Mouse (Mus musculus) embryonic facial prominence, embryonic 15.5 days (tissue): Measurements from ENCODE around the gene Mydgf. TPM values are rescaled to one million over a fixed set of nuclear protein-coding genes. Genes with fewer than 3 reads are reported as not detected.
A peak's percentile ranks its signal among the peaks of the same experiment; 100 is the strongest.

ENCODE experiments used
- ATAC-seq: fragments of 200-750 bp; cut with Nextera tagmentation; 2 replicates; pipeline ENCODE4 v1.8.0; 2017; ENCODE audit warnings: low read depth, moderate TSS enrichment; ENCODE audit not compliant: insufficient number of reproducible peaks, low FRiP score, low TSS enrichment
- H3K27ac ChIP-seq: fragments of 300-500 bp; sonication (generic); replicated peaks from 2 replicates; pipeline ENCODE4 v1.5.1; 2015; ENCODE audit warnings: mild to moderate bottlenecking, inconsistent platforms
- H3K27me3 ChIP-seq: fragments of 300-500 bp; sonication (generic); 2 replicates; pipeline ENCODE4 v1.6.1; 2015; ENCODE audit warnings: inconsistent platforms
- H3K36me3 ChIP-seq: fragments of 300-500 bp; sonication (generic); 2 replicates; pipeline ENCODE4 v1.6.1; 2015; ENCODE audit warnings: mild to moderate bottlenecking, inconsistent platforms
- H3K4me1 ChIP-seq: fragments of 300-500 bp; sonication (generic); 2 replicates; pipeline ENCODE4 v1.6.1; 2015; ENCODE audit warnings: inconsistent platforms
- H3K4me2 ChIP-seq: fragments of 300-500 bp; sonication (generic); replicated peaks from 2 replicates; pipeline ENCODE4 v1.6.1; 2015; ENCODE audit warnings: mild to moderate bottlenecking, inconsistent platforms
- H3K4me3 ChIP-seq: fragments of 300-500 bp; sonication (generic); replicated peaks from 2 replicates; pipeline ENCODE4 v1.5.1; 2015; ENCODE audit warnings: mild to moderate bottlenecking, inconsistent platforms
- H3K9ac ChIP-seq: fragments of 300-500 bp; sonication (generic); 2 replicates; pipeline ENCODE4 v1.6.1; 2015; ENCODE audit warnings: inconsistent platforms
- H3K9me3 ChIP-seq: fragments of 300-500 bp; sonication (generic); replicated peaks from 2 replicates; pipeline ENCODE4 v1.6.1; 2016; ENCODE audit warnings: inconsistent platforms
- WGBS: fragments of 180-500 bp; shearing (Covaris S2); methylation state at CpG from one replicate; pipeline ENCODE4 v1.1.7; 2015; 5-methylcytosine and 5-hydroxymethylcytosine counted together
- polyA plus RNA-seq: library from polyadenylated mRNA; unstranded; fragments of >200 nt; fragmentation: Nextera tagmentation; extraction: Ambion mirVana; gene quantifications from 2 replicates; pipeline ENCODE4 v1.2.1, GENCODE M21; 2015

The Mydgf gene
- 102 and 108 TPM in 2 replicates for polyA plus RNA-seq

GRCm38 (mm10) chr17:56183658-56184103 is at the start of gene Mydgf:
TSS of gene Mydgf (minus strand) at chr17:56183920.
- under 1% methylated on average over 47 of the region's 47 CpGs for whole genome bisulfite sequencing
- peaks cover 57% of the 10 kb centered on the region for H3K36me3 ChIP-seq

GRCm38 (mm10) chr17:56233389-56233788 is 49.7 kb upstream of the Mydgf start:
- Histone ChIP-seq H3K27ac (no peak overlapping the region), H3K9ac (no peak overlapping the region), H3K4me1 (no peaks in the 10 kb centered on the region), H3K4me3 (no peak overlapping the region), H3K4me2 (no peak overlapping the region), H3K36me3 (no peaks in the 10 kb centered on the region), H3K9me3 (no peaks in the 10 kb centered on the region), H3K27me3 (no peaks in the 10 kb centered on the region)
- WGBS = 38% methylated on average over 8 of the region's 8 CpGs
- no peak for ATAC-seq

More at GRCm38 (mm10) chr17:56183658-56184103, at the start of gene Mydgf:
- peak within 1 kb of the TSS; percentile 89 for H3K4me2 ChIP-seq
- H3K4me1 ChIP-seq = peaks cover 22% of the 10 kb centered on the region
- peak; percentile 90 for ATAC-seq
- peak within 1 kb of the TSS; percentile 82 for H3K9ac ChIP-seq
- H3K9me3 ChIP-seq = no peaks in the 10 kb centered on the region
- H3K27ac ChIP-seq = peak within 1 kb of the TSS; percentile 69
- peak within 1 kb of the TSS; percentile 94 for H3K4me3 ChIP-seq
- H3K27me3 ChIP-seq = no peaks in the 10 kb centered on the region

GRCm38 (mm10) chr17:56229943-56230342 is 46.2 kb upstream of the Mydgf start:
- 59% methylated on average over 10 of the region's 10 CpGs for WGBS

GRCm38 (mm10) chr17:56226566-56226965 is 42.8 kb upstream of the Mydgf start:
- Histone ChIP-seq H3K27me3 (no peaks in the 10 kb centered on the region), H3K4me2 (no peak overlapping the region), H3K9ac (no peak overlapping the region), H3K4me3 (no peak overlapping the region), H3K4me1 (no peaks in the 10 kb centered on the region), H3K9me3 (no peaks in the 10 kb centered on the region), H3K36me3 (no peaks in the 10 kb centered on the region), H3K27ac (no peak overlapping the region)
- ATAC-seq = no peak
- 68% methylated on average over 3 of the region's 3 CpGs for WGBS

More at GRCm38 (mm10) chr17:56229943-56230342, 46.2 kb upstream of the Mydgf start:
- Histone ChIP-seq H3K4me2 (no peak overlapping the region), H3K27ac (no peak overlapping the region), H3K4me1 (no peaks in the 10 kb centered on the region), H3K9me3 (no peaks in the 10 kb centered on the region), H3K36me3 (no peaks in the 10 kb centered on the region), H3K27me3 (no peaks in the 10 kb centered on the region), H3K9ac (no peak overlapping the region), H3K4me3 (no peak overlapping the region)
- ATAC-seq = no peak

- 60% methylated on average over 1 of the region's 1 CpGs for WGBS
- no peaks in the 10 kb centered on the region for H3K9me3 ChIP-seq
- no peaks in the 10 kb centered on the region for H3K4me1 ChIP-seq
- no peak overlapping the region for H3K9ac ChIP-seq
- no peaks in the 10 kb centered on the region for H3K27me3 ChIP-seq
- no peak overlapping the region for H3K27ac ChIP-seq
- no peak overlapping the region for H3K4me3 ChIP-seq
- H3K36me3 ChIP-seq = no peaks in the 10 kb centered on the region
- ATAC-seq = no peak
- H3K4me2 ChIP-seq = no peak overlapping the region
Measured at GRCm38 (mm10) chr17:56224916-56225315, 41.2 kb upstream of the Mydgf start.

GRCm38 (mm10) chr17:56219805-56220204 is 36.1 kb upstream of the Mydgf start:
- Histone ChIP-seq H3K4me3 (0 out of 2 replicates have a peak overlapping the region, but pooled peaks have one; percentile 80), H3K9me3 (no peaks in the 10 kb centered on the region), H3K27me3 (no peaks in the 10 kb centered on the region), H3K27ac (no peak overlapping the region), H3K4me2 (0 out of 2 replicates have a peak overlapping the region, but pooled peaks have one; percentile 82), H3K36me3 (0 out of 2 replicates have a peak, but pooled peaks cover 3% of the 10 kb centered on the region), H3K9ac (no peak overlapping the region), H3K4me1 (peaks cover 24% of the 10 kb centered on the region)
- ATAC-seq = no peak
- 51% methylated on average over 3 of the region's 3 CpGs for WGBS

- Histone ChIP-seq H3K36me3 (0 out of 2 replicates have a peak, but pooled peaks cover 3% of the 10 kb centered on the region), H3K9ac (peak overlapping the region; percentile 69), H3K4me1 (peaks cover 24% of the 10 kb centered on the region), H3K27me3 (no peaks in the 10 kb centered on the region), H3K9me3 (no peaks in the 10 kb centered on the region), H3K4me3 (peak overlapping the region; percentile 80), H3K27ac (peak overlapping the region; percentile 89), H3K4me2 (peak overlapping the region; percentile 82)
- peak; percentile 6; the same call in 1 of the 2 replicates for ATAC-seq
- 45% methylated on average over 12 of the region's 12 CpGs for WGBS
Measured at GRCm38 (mm10) chr17:56219251-56219650, 35.5 kb upstream of the Mydgf start.

- Histone ChIP-seq H3K27me3 (no peaks in the 10 kb centered on the region), H3K4me3 (peak within 1 kb of the TSS; percentile 80), H3K27ac (peak within 1 kb of the TSS; percentile 89), H3K9me3 (no peaks in the 10 kb centered on the region), H3K4me2 (peak within 1 kb of the TSS; percentile 82), H3K36me3 (0 out of 2 replicates have a peak, but pooled peaks cover 3% of the 10 kb centered on the region), H3K9ac (peak within 1 kb of the TSS; percentile 69), H3K4me1 (peaks cover 24% of the 10 kb centered on the region)
- WGBS = under 1% methylated on average over 77 of the region's 78 CpGs
- ATAC-seq = peak; percentile 96
Measured at GRCm38 (mm10) chr17:56218377-56219191, 34.9 kb upstream of the Mydgf start, which contains the start of gene Dpp9. TSS of gene Dpp9 (minus strand) at chr17:56218905.

- Histone ChIP-seq H3K36me3 (0 out of 2 replicates have a peak, but pooled peaks cover 3% of the 10 kb centered on the region), H3K9ac (peak overlapping the region; percentile 69), H3K27me3 (no peaks in the 10 kb centered on the region), H3K4me3 (peak overlapping the region; percentile 80), H3K9me3 (no peaks in the 10 kb centered on the region), H3K4me2 (peak overlapping the region; percentile 82), H3K27ac (no peak overlapping the region), H3K4me1 (peaks cover 24% of the 10 kb centered on the region)
- no peak for ATAC-seq
- 53% methylated on average over 13 of the region's 13 CpGs for WGBS
Measured at GRCm38 (mm10) chr17:56217670-56218069, 34.0 kb upstream of the Mydgf start.

GRCm38 (mm10) chr17:56214229-56214628 is 30.5 kb upstream of the Mydgf start:
- H3K4me1 ChIP-seq = peaks cover 24% of the 10 kb centered on the region
- no peak for ATAC-seq
- H3K27me3 ChIP-seq = no peaks in the 10 kb centered on the region
- H3K4me3 ChIP-seq = no peak overlapping the region
- WGBS = 76% methylated on average over 1 of the region's 1 CpGs
- H3K36me3 ChIP-seq = peaks cover 27% of the 10 kb centered on the region
- H3K9me3 ChIP-seq = no peaks in the 10 kb centered on the region
- H3K4me2 ChIP-seq = no peak overlapping the region
- no peak overlapping the region for H3K27ac ChIP-seq
- no peak overlapping the region for H3K9ac ChIP-seq

- Histone ChIP-seq H3K4me2 (no peak overlapping the region), H3K9me3 (no peaks in the 10 kb centered on the region), H3K9ac (no peak overlapping the region), H3K4me1 (peaks cover 17% of the 10 kb centered on the region), H3K4me3 (no peak overlapping the region), H3K27me3 (no peaks in the 10 kb centered on the region), H3K27ac (no peak overlapping the region), H3K36me3 (peaks cover 43% of the 10 kb centered on the region)
- WGBS = 62% methylated on average over 6 of the region's 6 CpGs
- ATAC-seq = no peak
Measured at GRCm38 (mm10) chr17:56212676-56213075, 29.0 kb upstream of the Mydgf start.
